Mouse (Mus musculus) urinary bladder, adult 18-20 months (tissue): ENCODE results near the gene Hic1.
A peak's percentile ranks its signal among the peaks of the same experiment; 100 is the strongest.
"Not testable (repeated sequence)": the region's sequence is repeated elsewhere in the genome, so short reads cannot be mapped to it uniquely, and the experiment has no call there.

ENCODE experiments used
- DNase-seq, 2 experiments: peaks; one replicate each; pipeline ENCODE4 v3.0.0; 2022; ENCODE audit warnings: low spot score in 2 of 2, mixed read lengths in 2 of 2

The Hic1 gene

GRCm38 (mm10) chr11:75192336-75193214, 23.3 kb upstream of the Hic1 start:
- peak; percentile 82 to 87 for DNase-seq

GRCm38 (mm10) chr11:75191841-75192240, 22.5 kb upstream of the Hic1 start:
- no peak for DNase-seq

- no peak for DNase-seq
Measured at GRCm38 (mm10) chr11:75190905-75191441, 21.7 kb upstream of the Hic1 start, which contains the start of gene Dph1. Dph1 (minus strand) TSS chr11:75191241.

- peak in 1 of 2 experiments; percentile 82 for DNase-seq
Measured at GRCm38 (mm10) chr11:75190371-75190724, 21.0 kb upstream of the Hic1 start.

- no peak for DNase-seq
Measured at GRCm38 (mm10) chr11:75189713-75190370, 20.5 kb upstream of the Hic1 start.

GRCm38 (mm10) chr11:75184986-75185385, 15.7 kb upstream of the Hic1 start:
- no peak for DNase-seq

GRCm38 (mm10) chr11:75184573-75184972, 15.3 kb upstream of the Hic1 start:
- no peak for DNase-seq

GRCm38 (mm10) chr11:75183917-75184570, 14.7 kb upstream of the Hic1 start:
- DNase-seq: no peak

- peak; percentile 84 to 93 for DNase-seq
Measured at GRCm38 (mm10) chr11:75178672-75179208, 9.4 kb upstream of the Hic1 start, which contains the start of gene Ovca2. Ovca2 (minus strand) TSS chr11:75178835.

GRCm38 (mm10) chr11:75178011-75178410, 8.7 kb upstream of the Hic1 start:
- DNase-seq: no peak

GRCm38 (mm10) chr11:75174574-75174973, 5.3 kb upstream of the Hic1 start:
- DNase-seq: not testable (repeated sequence)

- no peak for DNase-seq
Measured at GRCm38 (mm10) chr11:75173799-75174165, 4.5 kb upstream of the Hic1 start.

GRCm38 (mm10) chr11:75173095-75173798, 3.9 kb upstream of the Hic1 start:
- DNase-seq: no peak

GRCm38 (mm10) chr11:75172151-75173094, 3.1 kb upstream of the Hic1 start:
- DNase-seq: no peak

GRCm38 (mm10) chr11:75171186-75171865, 2.0 kb upstream of the Hic1 start:
- DNase-seq: no peak

- DNase-seq: peak; percentile 87 to 96
Measured at GRCm38 (mm10) chr11:75170136-75170751, 925 bp upstream of the Hic1 start.

GRCm38 (mm10) chr11:75168590-75169361, 543 bp downstream of the Hic1 start:
- peak; percentile 80 to 83 for DNase-seq
